Mouse (Mus musculus) midbrain, embryonic 11.5 days (tissue): Measurements from ENCODE around the gene Ankrd44. TPM values are rescaled to one million over a fixed set of nuclear protein-coding genes. Genes with fewer than 3 reads are reported as not detected.

Experiments
- ATAC-seq: fragments of 200-750 bp; cut with Nextera tagmentation; 2 replicates; pipeline ENCODE4 v1.8.0; 2017; ENCODE audit warnings: moderate TSS enrichment, moderate library complexity; ENCODE audit not compliant: low FRiP score
- DNase-seq: peaks from one replicate; pipeline ENCODE4 v3.0.0; 2015; ENCODE audit warnings: low spot score; ENCODE audit errors: missing footprints
- H3K27ac ChIP-seq: fragments of 300-500 bp; sonication (generic); 2 replicates; pipeline ENCODE4 v1.5.1; 2014; ENCODE audit warnings: low read depth, low read length
- H3K27me3 ChIP-seq: fragments of 300-500 bp; sonication (generic); 2 replicates; pipeline ENCODE4 v1.6.1; 2014; ENCODE audit warnings: mild to moderate bottlenecking, low read length, moderate library complexity, mixed read lengths; ENCODE audit not compliant: control insufficient read depth, insufficient read depth
- H3K36me3 ChIP-seq: fragments of 300-500 bp; sonication (generic); 2 replicates; pipeline ENCODE4 v1.6.1; 2014; ENCODE audit warnings: mild to moderate bottlenecking, low read length, moderate library complexity, mixed read lengths; ENCODE audit not compliant: control insufficient read depth, insufficient read depth
- H3K4me1 ChIP-seq: fragments of 300-500 bp; sonication (generic); 2 replicates; pipeline ENCODE4 v1.6.1; 2014; ENCODE audit warnings: low read length; ENCODE audit not compliant: control insufficient read depth, insufficient read depth
- H3K4me2 ChIP-seq: fragments of 300-500 bp; sonication (generic); 2 replicates; pipeline ENCODE4 v1.6.1; 2014; ENCODE audit warnings: mild to moderate bottlenecking, moderate library complexity
- H3K4me3 ChIP-seq: fragments of 300-500 bp; sonication (generic); 2 replicates; pipeline ENCODE4 v1.5.1; 2014; ENCODE audit warnings: low read depth, low read length
- H3K9ac ChIP-seq: fragments of 300-500 bp; sonication (generic); 2 replicates; pipeline ENCODE4 v1.6.1; 2014; ENCODE audit warnings: low read length
- H3K9me3 ChIP-seq: fragments of 300-500 bp; sonication (generic); 2 replicates; pipeline ENCODE4 v1.6.1; 2016; ENCODE audit warnings: low read length; ENCODE audit not compliant: control insufficient read depth
- WGBS: fragments of 180-500 bp; shearing (Covaris S2); extraction: QIAGEN DNeasy Blood & Tissue Kit; methylation state at CpG from one replicate; pipeline ENCODE4 v1.1.7; 2014; 5-methylcytosine and 5-hydroxymethylcytosine counted together
- polyA plus RNA-seq: library from polyadenylated mRNA; unstranded; fragments of >200 nt; fragmentation: Nextera tagmentation; extraction: Ambion mirVana; gene quantifications from 2 replicates; pipeline ENCODE4 v1.2.1, GENCODE M21; 2014

The Ankrd44 gene
- polyA plus RNA-seq, 1 experiment from 2014 or later = 10.1 TPM

DNA sequence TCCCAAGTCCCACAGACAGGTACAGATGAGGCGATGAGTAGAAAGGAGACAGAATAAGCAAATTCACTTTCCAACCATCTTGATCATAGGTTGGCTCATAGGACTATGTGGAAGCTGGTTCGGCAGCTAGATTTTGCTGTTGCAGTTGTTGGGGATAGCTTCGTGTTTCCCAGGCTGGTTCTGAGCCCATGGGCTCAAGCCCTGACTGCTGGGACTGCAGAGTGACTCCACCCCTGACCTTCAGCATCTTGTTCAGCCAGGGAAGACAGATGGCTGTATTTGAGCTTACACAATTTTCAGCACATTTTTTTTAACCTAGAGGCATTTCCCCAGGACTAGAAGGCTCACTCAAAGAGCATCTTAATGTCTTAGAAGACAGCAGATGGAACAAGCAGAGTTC lies 237.7 kb downstream of the Ankrd44 start:
- Histone ChIP-seq H3K4me1 (no peaks in the 10 kb centered on the region), H3K9me3 (no peaks in the 10 kb centered on the region), H3K4me2 (no peak overlapping the region), H3K27me3 (no peaks in the 10 kb centered on the region), H3K4me3 (no peak overlapping the region), H3K9ac (no peak overlapping the region), H3K36me3 (no peaks in the 10 kb centered on the region), H3K27ac (no peak overlapping the region)
- ATAC-seq (no peak), DNase-seq (no peak)
- WGBS = 82% methylated on average over 3 of the region's 3 CpGs

DNA sequence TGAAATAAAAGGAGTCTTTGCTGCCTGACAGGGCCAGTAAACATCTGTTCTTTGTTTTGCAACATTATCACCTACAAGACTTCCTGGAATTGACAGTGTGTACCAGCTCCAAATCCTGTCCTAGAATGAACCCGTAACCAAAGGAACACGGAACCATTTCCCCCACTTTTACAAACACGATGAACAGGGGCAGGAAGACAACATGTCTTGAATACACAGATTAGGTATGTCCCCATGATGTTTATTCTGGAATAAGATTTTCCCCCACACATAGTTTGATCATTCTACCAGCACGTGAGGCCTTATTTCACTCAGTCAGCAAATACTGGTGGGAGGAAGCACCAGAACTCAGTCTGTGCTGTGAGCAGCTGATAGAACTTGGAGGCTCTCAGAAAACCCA lies 241.9 kb downstream of the Ankrd44 start:
- H3K9ac ChIP-seq = no peak overlapping the region
- H3K4me2 ChIP-seq = no peak overlapping the region
- DNase-seq = no peak
- H3K27ac ChIP-seq = no peak overlapping the region
- no peaks in the 10 kb centered on the region for H3K27me3 ChIP-seq
- H3K36me3 ChIP-seq = no peaks in the 10 kb centered on the region
- no peak for ATAC-seq
- no peak overlapping the region for H3K4me3 ChIP-seq
- WGBS = 87% methylated on average over 4 of the region's 4 CpGs
- H3K9me3 ChIP-seq = no peaks in the 10 kb centered on the region
- H3K4me1 ChIP-seq = no peaks in the 10 kb centered on the region

DNA sequence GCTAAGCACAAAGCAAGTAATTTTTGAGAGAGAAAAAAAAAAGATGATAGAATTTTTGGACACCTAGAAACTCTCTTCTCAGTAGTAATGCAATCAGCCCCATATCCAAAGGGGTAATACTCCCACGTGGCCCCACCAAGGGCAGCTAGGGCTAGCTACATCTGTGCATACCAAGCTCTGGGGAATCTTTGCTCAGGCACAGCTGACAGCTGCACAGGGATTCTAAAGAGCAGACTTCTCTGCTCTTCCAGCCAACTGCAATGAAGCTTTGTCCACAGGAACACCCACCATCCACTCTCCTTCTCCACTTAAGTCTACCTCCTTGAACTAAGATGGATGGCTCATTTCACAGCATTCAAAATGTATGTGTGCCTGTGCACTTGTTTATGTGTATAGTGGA lies 246.6 kb downstream of the Ankrd44 start:
- Histone ChIP-seq H3K27me3 (no peaks in the 10 kb centered on the region), H3K4me3 (no peak overlapping the region), H3K9me3 (no peaks in the 10 kb centered on the region), H3K9ac (no peak overlapping the region), H3K36me3 (no peaks in the 10 kb centered on the region), H3K4me1 (no peaks in the 10 kb centered on the region), H3K27ac (no peak overlapping the region), H3K4me2 (no peak overlapping the region)
- DNase-seq (no peak), ATAC-seq (no peak)
- 79% methylated on average over 1 of the region's 1 CpGs for WGBS

DNA sequence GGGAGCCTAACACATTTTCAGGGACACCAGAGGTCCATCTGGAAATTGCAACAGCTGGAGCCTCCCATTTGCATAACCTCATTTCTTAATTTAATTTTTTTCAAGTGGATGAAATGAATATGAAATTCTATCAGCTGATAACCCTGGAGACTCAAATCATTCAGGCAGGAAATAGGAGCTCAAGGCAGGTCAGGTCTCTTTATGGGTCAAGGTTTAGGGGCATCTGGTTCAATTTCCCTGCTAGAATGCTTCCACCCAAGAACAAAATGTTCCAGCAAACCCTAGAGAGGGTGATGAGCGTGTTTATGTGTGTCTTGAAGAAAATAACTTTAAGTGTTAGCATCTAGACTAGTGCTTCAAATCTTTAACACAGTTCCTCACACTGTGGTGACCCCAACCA lies 248.2 kb downstream of the Ankrd44 start:
- Histone ChIP-seq H3K4me1 (no peaks in the 10 kb centered on the region), H3K27me3 (no peaks in the 10 kb centered on the region), H3K27ac (no peak overlapping the region), H3K36me3 (no peaks in the 10 kb centered on the region), H3K4me2 (no peak overlapping the region), H3K9ac (no peak overlapping the region), H3K9me3 (no peaks in the 10 kb centered on the region), H3K4me3 (no peak overlapping the region)
- ATAC-seq = no peak
- DNase-seq = no peak
- 81% methylated on average over 1 of the region's 1 CpGs for WGBS

DNA sequence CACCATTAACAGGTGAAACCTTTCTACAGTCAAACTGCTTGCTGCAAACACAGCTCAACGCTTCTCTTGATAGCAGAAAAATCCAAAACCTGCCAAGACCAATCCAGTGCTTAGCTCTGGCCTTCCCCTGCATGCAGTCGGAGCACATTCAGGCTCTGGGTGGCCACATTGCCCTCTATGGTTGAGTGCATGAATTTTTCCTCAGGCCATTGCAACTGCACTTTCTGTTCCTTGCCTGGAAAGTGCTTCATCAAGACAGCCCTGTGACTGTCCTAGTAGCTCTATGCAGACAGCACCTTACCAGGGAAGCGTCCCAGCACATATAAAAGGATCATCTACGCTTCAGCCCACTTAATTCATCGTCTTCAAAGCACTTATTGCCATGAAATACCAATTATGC lies 250.7 kb downstream of the Ankrd44 start:
- H3K4me1 ChIP-seq = no peaks in the 10 kb centered on the region
- H3K9me3 ChIP-seq = no peaks in the 10 kb centered on the region
- no peak overlapping the region for H3K27ac ChIP-seq
- no peak overlapping the region for H3K4me3 ChIP-seq
- WGBS = 72% methylated on average over 5 of the region's 5 CpGs
- DNase-seq (no peak), ATAC-seq (no peak)
- H3K27me3 ChIP-seq = no peaks in the 10 kb centered on the region
- H3K9ac ChIP-seq = no peak overlapping the region
- H3K36me3 ChIP-seq = no peaks in the 10 kb centered on the region
- H3K4me2 ChIP-seq = no peak overlapping the region

DNA sequence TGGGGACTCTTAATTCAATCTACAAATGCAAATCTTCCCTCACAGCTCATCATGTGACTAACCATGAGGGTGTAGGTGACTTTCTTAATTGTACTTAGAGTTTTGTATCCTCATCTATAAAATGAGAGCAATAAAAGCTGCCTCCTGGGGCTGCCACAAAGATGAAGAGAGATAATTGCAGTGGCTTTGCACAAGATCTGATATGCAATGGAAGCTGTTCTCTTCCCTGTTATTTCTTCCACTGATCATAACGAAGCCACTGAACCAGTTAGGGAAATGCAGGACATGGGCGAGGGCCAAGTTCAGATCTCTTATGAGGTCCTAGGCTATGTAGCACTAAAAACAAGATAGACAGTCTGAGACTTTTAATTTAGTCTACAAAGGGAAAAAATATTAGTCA lies 258.2 kb downstream of the Ankrd44 start:
- H3K27ac ChIP-seq = no peak overlapping the region
- no peak overlapping the region for H3K4me2 ChIP-seq
- no peaks in the 10 kb centered on the region for H3K36me3 ChIP-seq
- H3K4me1 ChIP-seq = no peaks in the 10 kb centered on the region
- H3K9ac ChIP-seq = no peak overlapping the region
- WGBS = 83% methylated on average over 2 of the region's 2 CpGs
- H3K9me3 ChIP-seq = no peaks in the 10 kb centered on the region
- no peak for DNase-seq
- H3K27me3 ChIP-seq = no peaks in the 10 kb centered on the region
- H3K4me3 ChIP-seq = no peak overlapping the region
- no peak for ATAC-seq

DNA sequence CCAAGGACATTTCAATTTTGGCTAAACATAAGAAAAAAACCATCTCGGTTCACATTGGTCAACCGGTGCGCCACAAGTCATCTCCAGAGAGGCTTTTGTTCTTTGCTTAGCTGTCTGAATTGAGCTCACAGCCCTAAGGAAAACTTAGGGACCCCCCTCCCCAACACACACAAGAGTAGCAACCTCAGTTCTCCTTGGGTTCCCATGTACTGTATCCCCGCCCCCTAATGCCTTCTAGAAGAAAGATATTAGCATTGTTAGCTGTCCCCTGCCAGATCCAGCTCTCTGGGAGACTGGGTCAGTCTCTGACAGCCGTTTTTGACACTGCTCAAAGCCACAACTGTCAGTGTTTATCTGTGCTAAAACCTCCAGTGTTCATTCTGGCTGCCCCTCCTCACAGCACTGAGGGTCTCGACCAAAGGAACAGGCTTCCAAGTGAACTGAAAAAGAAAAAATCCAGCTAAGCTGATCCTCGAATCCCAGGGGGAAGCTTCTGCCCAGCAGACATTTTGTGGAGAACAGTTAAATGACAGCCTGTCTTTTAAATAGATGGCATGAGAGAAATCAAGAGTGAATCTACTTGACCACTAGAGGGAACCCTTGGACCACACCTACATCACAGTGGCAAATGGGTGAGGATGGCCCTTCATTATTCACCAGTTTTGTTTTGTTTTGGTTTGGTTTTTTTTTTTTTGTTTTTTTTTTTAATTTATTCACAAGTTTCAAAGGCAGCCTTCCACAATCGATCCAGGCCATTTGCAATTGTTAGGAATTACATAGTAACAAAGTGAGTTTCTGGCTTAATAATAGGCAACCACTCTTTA lies 260.4 kb downstream of the Ankrd44 start:
- peak; percentile 82; the same call in 1 of the 2 replicates for ATAC-seq
- Histone ChIP-seq H3K9me3 (no peaks in the 10 kb centered on the region), H3K4me2 (no peak overlapping the region), H3K9ac (no peak overlapping the region), H3K36me3 (no peaks in the 10 kb centered on the region), H3K4me1 (no peaks in the 10 kb centered on the region), H3K4me3 (no peak overlapping the region), H3K27me3 (no peaks in the 10 kb centered on the region), H3K27ac (no peak overlapping the region)
- no peak for DNase-seq
- whole genome bisulfite sequencing = 65% methylated on average over 8 of the region's 8 CpGs

DNA sequence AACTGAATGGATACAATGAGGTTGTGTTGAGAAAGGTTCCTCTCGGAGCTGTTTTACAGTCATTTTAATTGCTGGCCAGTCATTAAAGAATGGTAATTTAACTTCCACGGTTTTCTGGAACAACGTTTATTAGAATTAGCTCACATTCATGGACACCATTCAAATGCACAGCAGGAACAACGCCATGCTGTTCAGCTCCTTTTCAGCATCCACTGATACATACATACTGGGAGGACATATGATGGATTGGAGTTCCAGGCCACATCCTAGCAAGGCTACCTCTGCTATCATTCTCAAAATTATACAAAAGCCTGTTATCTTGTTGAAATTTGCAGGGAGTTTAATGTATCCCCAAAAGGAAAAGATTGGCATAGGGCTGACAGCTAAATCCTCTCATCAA lies 261.1 kb downstream of the Ankrd44 start:
- no peaks in the 10 kb centered on the region for H3K9me3 ChIP-seq
- H3K4me1 ChIP-seq = no peaks in the 10 kb centered on the region
- ATAC-seq (no peak), DNase-seq (no peak)
- H3K27me3 ChIP-seq = no peaks in the 10 kb centered on the region
- no peak overlapping the region for H3K4me3 ChIP-seq
- H3K36me3 ChIP-seq = no peaks in the 10 kb centered on the region
- no peak overlapping the region for H3K27ac ChIP-seq
- 81% methylated on average over 4 of the region's 4 CpGs for WGBS
- no peak overlapping the region for H3K4me2 ChIP-seq
- H3K9ac ChIP-seq = no peak overlapping the region

DNA sequence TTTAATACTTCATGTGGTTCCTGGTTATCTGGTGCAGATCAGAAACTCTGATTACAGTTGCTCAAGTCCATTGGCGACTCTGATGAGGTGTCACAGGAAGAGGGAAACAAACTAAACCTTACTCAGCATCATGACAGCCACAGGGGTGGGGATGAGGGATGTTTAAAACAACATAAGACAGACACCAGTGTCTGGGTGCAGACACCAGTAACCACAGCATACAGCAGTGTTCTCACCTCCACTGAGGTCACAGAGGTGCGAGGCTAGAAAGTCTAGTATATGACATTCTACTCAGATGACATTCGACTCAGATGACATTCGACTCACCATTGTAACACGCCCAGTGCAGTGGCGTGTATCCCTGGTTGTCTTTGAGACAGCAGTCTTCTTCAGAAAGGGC lies 265.5 kb downstream of the Ankrd44 start:
- no peak overlapping the region for H3K4me3 ChIP-seq
- ATAC-seq = no peak

More for the DNA sequence above, 265.5 kb downstream of the Ankrd44 start:
- H3K27ac ChIP-seq = no peak overlapping the region
- WGBS = 86% methylated on average over 6 of the region's 6 CpGs
- H3K9ac ChIP-seq = no peak overlapping the region
- no peaks in the 10 kb centered on the region for H3K9me3 ChIP-seq
- no peaks in the 10 kb centered on the region for H3K27me3 ChIP-seq
- DNase-seq = no peak
- no peaks in the 10 kb centered on the region for H3K36me3 ChIP-seq
- no peaks in the 10 kb centered on the region for H3K4me1 ChIP-seq
- H3K4me2 ChIP-seq = no peak overlapping the region
